Mouse (Mus musculus) activated CD4-positive, CD25-positive, alpha-beta regulatory T cell (primary cell): ENCODE measurements around the gene Itm2c. TPM values are rescaled to one million over a fixed set of nuclear protein-coding genes. Genes with fewer than 3 reads are reported as not detected.

Source experiments
- polyA plus RNA-seq, 2 experiments: library from polyadenylated mRNA; unstranded; fragments of 100-300 nt; shearing (Covaris generic); gene quantifications; one replicate each; pipeline ENCODE4 v1.2.1; 2017

The Itm2c gene
- 100 to 1,000 TPM; 246 to 391 TPM for polyA plus RNA-seq

DNA sequence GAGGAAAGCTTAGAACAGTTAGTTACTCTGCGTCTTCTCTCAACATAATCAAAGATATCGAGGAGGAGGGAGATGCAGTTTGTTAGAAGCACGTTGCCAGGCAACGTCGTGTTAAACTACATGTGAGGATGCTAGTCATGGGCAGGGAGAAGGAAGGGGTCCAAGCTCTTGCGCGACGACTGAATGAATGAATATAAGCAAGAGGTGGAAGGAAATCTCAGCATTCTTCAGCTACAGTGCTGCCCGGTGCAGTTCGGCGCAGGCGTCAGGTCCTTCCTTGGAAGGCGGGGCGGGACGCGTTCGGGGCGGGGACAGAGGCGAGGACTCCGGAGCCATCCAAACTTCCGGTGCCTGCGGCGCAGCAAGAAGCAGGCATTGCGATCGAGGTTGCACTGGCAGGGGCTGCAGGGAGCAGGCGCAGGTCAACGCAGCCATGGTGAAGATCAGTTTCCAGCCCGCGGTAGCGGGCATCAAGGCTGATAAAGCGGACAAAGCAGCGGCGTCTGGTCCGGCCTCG is at the start of gene Itm2c:
Gene Itm2c (plus strand): TSS at position 51 of the 517 bp plus-strand sequence.

DNA sequence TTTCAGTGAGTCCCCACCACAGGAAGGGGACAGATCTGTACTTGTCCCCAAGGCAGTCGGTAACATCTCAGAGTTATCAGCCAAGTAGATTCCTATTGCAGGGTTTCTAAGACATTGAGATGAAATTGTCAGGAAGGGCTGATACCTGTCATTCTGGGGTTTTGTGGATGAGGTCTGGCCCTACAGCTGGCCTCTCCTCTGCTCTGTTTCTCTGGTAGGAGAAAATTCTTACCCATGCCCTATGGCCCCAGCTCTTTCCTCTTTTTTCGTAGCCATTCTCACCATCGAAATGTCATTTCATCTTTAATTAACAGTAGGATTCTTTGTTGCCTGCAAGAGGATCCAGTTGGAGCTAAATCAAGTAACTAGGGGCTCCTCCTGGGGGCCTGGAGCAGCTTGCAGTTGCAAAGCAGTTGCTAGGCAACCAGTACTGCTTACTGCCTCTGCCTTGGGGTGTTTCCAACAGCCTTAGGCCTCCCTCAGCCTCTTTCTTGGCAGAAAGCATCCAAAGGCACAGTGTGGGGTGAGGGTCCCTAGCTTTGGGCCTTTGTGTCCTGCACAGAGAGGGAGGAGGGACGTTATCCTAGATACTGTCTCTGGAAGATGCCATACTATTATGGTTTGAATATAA is 34.1 kb downstream of the Itm2c start, which contains the start of gene 4933407L21Rik:
Gene 4933407L21Rik (plus strand): TSS at position 427 of the 631 bp plus-strand sequence.

Other genes with a start within 250 kb of the Itm2c start
- 100 to 1,000 TPM; 684 to 858 TPM for gene Sp100, start 244.3 kb upstream of the Itm2c start, polyA plus RNA-seq
- 10 to 100 TPM; 22.1 to 27.7 TPM for gene A630001G21Rik, start 115.6 kb upstream of the Itm2c start, polyA plus RNA-seq
- gene Cab39, start 100.8 kb upstream of the Itm2c start, polyA plus RNA-seq = 100 to 1,000 TPM; 208 to 269 TPM
- under 1 TPM; 0.24 to 0.79 TPM for gene 4933407L21Rik, start 34.2 kb downstream of the Itm2c start, polyA plus RNA-seq
- 10 to 100 TPM in 1 of 2 experiments, 1 to 10 TPM in 1; 1.2 to 16.6 TPM for gene Gpr55, start 66.7 kb downstream of the Itm2c start, polyA plus RNA-seq
- gene Spata3, start 122.5 kb downstream of the Itm2c start, polyA plus RNA-seq = under 1 TPM in 1 of 2 experiments, not detected in 1; 0.29 TPM
- gene 2810459M11Rik, start 151.6 kb downstream of the Itm2c start, polyA plus RNA-seq = under 1 TPM; 0.21 to 0.76 TPM
- 100 to 1,000 TPM in 1 of 2 experiments, 10 to 100 TPM in 1; 97.5 to 101 TPM for gene Psmd1, start 170.1 kb downstream of the Itm2c start, polyA plus RNA-seq
- gene Htr2b, start 217.7 kb downstream of the Itm2c start, polyA plus RNA-seq = under 1 TPM; 0.42 to 0.70 TPM
- gene Gm21972, start 239.4 kb downstream of the Itm2c start, polyA plus RNA-seq = not detected